Mouse (Mus musculus) stomach, postnatal 0 days (tissue): Measurements from ENCODE around the gene Xylt1.

ENCODE experiments used
- CTCF ChIP-seq: IDR thresholded peaks from 2 replicates; pipeline ENCODE4 v1.5.1; 2016; ENCODE audit warnings: antibody characterized with exemption, low read depth, mild to moderate bottlenecking, moderate library complexity
- EP300 ChIP-seq: optimal IDR thresholded peaks from 2 replicates; pipeline ENCODE3; 2016; ENCODE audit warnings: antibody characterized with exemption

DNA sequence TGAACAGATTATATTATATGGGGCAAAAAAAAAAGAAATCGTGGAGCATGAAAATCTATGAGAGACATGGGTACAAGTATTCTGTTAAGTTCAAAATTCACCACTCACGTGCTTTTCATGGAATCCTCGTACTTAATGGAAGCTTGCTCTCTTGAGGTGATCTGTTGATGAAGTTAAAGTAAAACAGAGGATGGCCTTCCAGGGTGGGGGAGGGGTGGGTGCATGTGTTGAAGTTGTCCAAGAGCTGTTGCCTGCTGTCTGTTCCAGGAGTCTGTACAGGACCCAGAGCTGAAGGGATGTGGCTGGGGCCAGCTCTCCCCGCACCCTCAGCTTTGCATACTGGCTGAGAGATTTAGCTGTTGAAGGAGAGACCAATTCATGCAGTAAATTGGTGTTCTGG lies 45.6 kb downstream of the Xylt1 start:
- TF ChIP-seq EP300 (no peak), CTCF (no peak)
